Mouse (Mus musculus): Measurements from ENCODE around the gene Ccdc183. TPM values are rescaled to one million over a fixed set of nuclear protein-coding genes. Genes with fewer than 3 reads are reported as not detected.

Gene Ccdc183
- polyA plus RNA-seq (2014; fragmentation: Illumina TruSeq; extraction: RNeasy Lipid Tissue Mini Kit (QIAGEN cat#74804); ENCODE audit: low read depth, low replicate concordance), result not detected

DNA sequence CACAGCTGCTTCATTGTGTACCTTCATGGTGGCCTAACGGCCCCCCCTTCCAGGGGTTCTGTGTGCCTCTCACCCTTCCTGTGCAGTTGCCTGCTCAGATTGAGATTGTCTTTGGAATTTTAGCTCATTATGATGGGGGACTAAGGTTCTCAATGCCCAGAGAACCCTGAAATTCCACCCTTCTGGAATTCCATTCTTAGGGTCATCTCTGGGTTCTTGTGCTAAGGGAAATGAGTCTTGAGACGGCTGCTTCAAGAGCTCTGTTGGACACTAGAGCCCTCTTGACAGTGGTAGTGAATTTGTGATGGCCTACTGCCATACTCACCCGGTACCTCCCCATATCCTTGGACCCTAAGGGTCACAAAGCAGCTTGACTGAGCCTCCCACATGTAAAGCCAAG lies at the start of gene Ccdc183:
Gene Ccdc183, minus strand, starts transcription at position 101 of the 400 bp plus-strand sequence.

DNA sequence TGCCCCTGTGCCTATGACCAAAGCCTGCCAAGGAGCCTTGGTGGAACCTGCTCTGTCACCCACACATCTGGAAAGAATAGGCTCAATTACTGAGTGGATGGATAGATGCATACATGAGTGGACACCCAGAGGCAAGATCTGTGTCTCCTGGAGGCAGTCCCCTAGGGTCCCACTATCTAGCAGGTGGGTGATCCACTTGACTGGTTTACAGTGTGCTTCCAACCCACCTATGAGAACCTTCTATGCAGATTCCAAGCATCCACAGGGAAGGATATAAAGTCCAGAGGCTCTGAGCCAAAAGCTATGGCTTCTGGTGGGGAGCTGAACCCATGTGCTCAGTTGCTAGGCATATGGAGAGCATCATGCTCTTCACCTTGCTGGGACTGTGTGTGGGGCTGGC lies 40.2 kb upstream of the Ccdc183 start, which contains the start of gene Lcn5:
Gene Lcn5, plus strand, starts transcription at position 301 of the 400 bp plus-strand sequence.

DNA sequence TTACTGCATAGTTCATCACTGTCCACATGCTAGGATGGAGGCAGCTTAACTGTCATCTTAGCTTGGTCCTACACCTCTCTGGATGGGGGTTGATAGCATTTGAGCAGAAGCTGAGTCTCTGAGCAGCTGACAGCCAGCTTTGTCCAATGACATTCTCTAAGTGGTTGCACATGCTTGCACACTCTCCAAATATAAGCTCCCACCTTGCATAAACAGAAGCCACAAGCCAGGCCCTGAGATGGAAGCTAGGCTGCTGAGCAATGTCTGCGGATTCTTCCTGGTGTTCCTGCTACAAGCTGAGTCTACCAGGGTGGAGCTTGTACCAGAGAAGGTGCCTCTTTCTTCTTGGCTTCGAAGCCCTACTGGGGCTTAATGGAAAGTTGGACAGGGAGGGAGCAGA lies 35.4 kb upstream of the Ccdc183 start, which contains the start of gene Lcn8:
Gene Lcn8, plus strand, starts transcription at position 219 of the 400 bp plus-strand sequence.

DNA sequence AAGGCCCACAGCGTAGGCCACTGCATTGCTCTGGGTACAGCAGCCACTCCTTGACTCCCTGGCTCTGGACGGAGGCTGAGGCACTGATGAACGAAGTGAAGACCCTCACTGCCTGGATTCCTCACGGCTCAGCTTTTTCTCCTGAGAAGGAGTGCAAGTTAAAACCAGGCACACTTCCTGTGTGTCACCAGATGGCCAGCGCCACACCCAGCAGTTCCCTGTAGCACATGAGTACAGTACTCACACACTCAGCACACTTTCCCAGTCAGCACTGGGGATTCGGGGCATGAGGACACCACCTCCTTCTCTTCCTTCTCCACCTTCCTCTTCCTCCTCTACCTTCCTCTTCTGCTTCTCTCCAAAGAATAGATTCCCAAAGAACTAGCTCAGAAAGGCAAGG lies 10.3 kb upstream of the Ccdc183 start, which contains the start of gene Fcna:
Gene Fcna, minus strand, starts transcription at position 220 of the 400 bp plus-strand sequence.

DNA sequence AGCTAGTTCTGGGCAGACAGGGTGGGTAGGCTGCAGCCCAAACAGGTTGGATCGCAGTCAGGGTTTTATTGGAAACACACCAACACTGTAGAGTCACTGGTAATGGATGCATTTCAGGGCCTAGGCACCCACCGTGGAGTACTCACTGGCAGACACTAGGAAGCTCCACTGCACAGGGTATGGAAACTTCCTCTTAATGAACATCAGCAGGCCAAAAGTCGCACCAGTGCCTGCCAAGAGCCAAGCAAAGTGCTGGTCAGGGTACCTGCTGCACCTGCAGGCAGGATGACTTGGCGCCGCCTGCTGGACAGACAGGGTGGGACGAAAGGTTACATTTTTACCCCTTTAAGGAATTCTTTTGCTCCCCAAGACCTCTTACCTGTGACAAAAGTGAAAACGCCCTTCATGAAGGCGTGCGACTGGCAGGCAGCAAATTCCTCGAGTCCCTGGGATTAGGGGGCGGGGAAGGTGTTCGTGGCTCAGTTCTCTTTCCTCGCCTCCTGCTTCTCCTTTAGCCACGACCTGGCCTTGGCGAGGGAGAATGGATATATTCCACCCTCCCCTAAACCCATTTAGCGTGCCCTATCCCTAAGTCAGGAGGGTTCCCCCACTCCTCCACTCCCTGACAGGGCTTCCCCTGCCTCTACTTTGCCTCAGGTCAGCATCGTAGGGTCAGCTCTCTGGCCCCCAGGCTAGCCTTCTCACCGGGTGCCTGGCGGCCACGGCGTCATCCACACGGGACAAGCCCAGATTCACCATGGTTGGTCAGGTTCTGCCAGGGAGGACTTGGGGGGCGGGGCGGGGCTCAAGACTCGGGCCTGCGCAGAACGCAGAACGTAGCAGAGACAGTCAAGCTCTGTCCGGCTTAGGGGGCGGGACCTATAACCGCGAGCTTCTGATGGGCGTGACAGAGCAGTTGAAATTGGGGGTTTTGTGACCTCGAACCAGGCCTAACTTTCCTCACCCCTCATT lies 4.0 kb upstream of the Ccdc183 start, which contains the start of gene Tmem141:
Gene Tmem141, minus strand, starts transcription at position 777 of the 972 bp plus-strand sequence.

DNA sequence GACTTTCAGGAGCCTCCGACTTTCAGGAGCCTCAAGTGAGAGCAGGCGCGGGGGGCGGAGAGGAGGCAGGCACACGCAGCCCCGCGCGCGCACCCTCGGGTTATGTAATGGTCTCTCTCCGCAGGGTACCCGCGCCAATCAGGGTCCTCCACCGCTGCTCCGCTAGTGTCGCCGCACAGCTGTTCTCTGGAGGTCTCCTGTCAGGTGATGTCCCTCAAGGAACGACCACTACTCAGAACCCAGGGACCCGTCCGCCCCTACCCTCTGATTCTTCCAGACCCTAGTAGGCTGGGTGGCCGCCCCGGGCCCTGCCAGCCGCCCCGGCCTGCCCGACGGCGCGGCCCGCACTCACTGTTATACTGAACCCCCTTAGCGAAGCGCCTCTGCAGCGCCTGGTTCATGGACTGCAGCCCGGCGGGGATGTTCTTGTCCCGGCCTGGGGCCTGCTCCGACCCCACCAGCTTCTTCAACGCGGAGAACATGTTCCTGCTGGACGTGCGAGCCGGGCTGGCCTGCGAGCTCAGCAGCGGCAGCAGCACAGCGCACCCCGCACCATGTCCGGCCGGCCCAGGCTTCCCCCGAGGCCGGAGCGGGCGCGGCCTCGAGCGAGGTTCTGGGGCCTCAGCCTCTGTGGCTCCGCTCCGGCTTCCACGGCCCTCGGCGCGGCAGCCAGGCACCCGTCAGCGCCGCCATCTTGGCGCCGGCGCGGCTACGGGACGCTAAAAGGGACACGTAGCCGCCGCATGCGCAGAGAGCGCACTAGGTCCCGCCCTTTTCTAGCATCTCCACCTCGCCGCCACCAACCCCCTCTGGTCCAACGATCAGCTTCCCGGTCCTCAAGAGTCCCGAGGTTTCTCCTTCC lies 9.5 kb downstream of the Ccdc183 start, which contains the start of gene Rabl6:
Gene Rabl6, minus strand, starts transcription at position 761 of the 862 bp plus-strand sequence.

DNA sequence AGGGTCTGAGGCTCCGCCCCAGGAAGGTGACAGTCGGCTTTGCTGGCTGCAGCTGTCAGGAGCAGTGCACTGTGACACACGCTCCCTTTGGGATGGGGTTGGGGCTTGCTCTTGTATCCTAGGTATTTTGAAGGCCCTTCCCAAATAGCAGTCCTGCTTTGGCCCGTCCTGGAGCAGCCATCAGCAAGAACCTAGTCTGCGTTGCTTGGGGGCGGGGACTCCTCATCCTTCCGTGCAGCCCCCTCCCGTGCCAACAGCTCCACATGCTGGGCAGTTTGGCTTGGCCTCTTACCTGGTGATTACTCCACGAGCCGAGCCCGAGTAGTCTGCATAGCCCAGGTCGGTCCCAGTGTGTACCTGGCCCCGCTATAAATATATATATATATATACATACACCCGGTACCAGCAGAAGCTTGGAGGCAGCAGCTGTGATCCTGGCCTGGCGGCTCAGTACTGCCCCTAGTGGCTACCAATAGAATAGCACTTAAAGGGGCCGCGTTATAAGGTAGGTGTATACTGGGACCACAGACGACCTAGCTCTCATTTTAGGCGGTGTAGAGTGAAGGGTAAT lies 36.1 kb downstream of the Ccdc183 start, which contains the start of gene Ajm1:
Gene Ajm1, minus strand, starts transcription at position 464 of the 571 bp plus-strand sequence.

DNA sequence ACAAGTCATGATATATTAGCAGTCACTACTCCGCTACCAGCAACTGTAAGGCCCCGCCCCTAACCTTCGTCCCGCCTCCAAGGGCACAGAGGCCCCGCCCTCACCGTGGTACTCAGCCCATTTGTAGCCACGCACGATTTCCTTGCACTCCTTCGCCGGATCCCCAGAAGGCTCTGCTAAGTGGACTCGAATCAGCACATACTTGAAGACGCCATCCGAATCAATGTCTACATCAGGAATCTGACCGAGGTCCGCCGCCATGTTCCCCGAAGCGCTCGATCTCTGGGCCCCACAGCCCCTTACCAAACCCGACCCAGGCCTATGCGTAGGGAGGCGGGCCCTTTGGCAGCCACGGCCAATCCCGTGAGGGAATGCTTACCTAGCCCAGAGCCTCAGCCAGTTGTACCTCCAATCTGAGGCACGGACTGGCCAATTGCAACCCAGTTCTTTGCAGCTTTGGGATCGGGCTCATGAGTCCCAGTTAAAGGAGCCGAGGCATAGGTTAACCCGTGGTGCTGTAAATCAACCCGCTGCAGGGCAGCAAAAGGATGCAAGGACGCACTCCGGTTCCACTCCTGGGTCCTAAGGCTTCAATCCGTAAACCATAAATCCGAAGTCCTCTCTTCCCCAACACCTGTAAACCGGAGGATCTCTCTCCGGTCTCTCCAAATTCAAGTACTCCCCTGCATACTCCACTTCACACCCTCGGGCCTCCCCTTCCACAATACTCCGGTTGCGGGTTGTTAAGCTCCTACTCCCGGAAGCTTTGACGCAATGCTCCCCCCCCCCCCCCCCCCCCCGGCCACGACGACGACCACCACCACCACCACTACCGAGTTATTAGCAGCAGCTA lies 42.7 kb downstream of the Ccdc183 start, which contains the start of the genes Mamdc4 and Phpt1:
Gene Mamdc4, minus strand, starts transcription at position 267 of the 853 bp plus-strand sequence.
Gene Phpt1, minus strand, starts transcription at position 646 of the 853 bp plus-strand sequence.

Other genes starting within 250 kb of the Ccdc183 start
- gene Sapcd2, start 245.4 kb downstream of the Ccdc183 start, polyA plus RNA-seq (2014; fragmentation: Illumina TruSeq; extraction: RNeasy Lipid Tissue Mini Kit (QIAGEN cat#74804); ENCODE audit: low read depth, low replicate concordance), result not detected
- gene Entpd2, start 221.8 kb downstream of the Ccdc183 start, polyA plus RNA-seq (2014; fragmentation: Illumina TruSeq; extraction: RNeasy Lipid Tissue Mini Kit (QIAGEN cat#74804); ENCODE audit: low read depth, low replicate concordance), result 1.6 TPM
- 16.0 TPM for gene Npdc1, start 218.3 kb downstream of the Ccdc183 start, polyA plus RNA-seq (2014; fragmentation: Illumina TruSeq; extraction: RNeasy Lipid Tissue Mini Kit (QIAGEN cat#74804); ENCODE audit: low read depth, low replicate concordance)
- gene Fut7, start 194.4 kb downstream of the Ccdc183 start, polyA plus RNA-seq (2014; fragmentation: Illumina TruSeq; extraction: RNeasy Lipid Tissue Mini Kit (QIAGEN cat#74804); ENCODE audit: low read depth, low replicate concordance), result not detected
- gene Abca2, start 189.0 kb downstream of the Ccdc183 start, polyA plus RNA-seq (2014; fragmentation: Illumina TruSeq; extraction: RNeasy Lipid Tissue Mini Kit (QIAGEN cat#74804); ENCODE audit: low read depth, low replicate concordance), result 1.9 TPM
- gene Clic3, start 160.8 kb downstream of the Ccdc183 start, polyA plus RNA-seq (2014; fragmentation: Illumina TruSeq; extraction: RNeasy Lipid Tissue Mini Kit (QIAGEN cat#74804); ENCODE audit: low read depth, low replicate concordance), result not detected
- gene Paxx, start 156.6 kb downstream of the Ccdc183 start, polyA plus RNA-seq (2014; fragmentation: Illumina TruSeq; extraction: RNeasy Lipid Tissue Mini Kit (QIAGEN cat#74804); ENCODE audit: low read depth, low replicate concordance), result 1.5 TPM
- gene Ptgds, start 147.6 kb downstream of the Ccdc183 start, polyA plus RNA-seq (2014; fragmentation: Illumina TruSeq; extraction: RNeasy Lipid Tissue Mini Kit (QIAGEN cat#74804); ENCODE audit: low read depth, low replicate concordance), result not detected
- not detected for gene Lcn12, start 123.8 kb downstream of the Ccdc183 start, polyA plus RNA-seq (2014; fragmentation: Illumina TruSeq; extraction: RNeasy Lipid Tissue Mini Kit (QIAGEN cat#74804); ENCODE audit: low read depth, low replicate concordance)
- 1.3 TPM for gene Fbxw5, start 116.9 kb downstream of the Ccdc183 start, polyA plus RNA-seq (2014; fragmentation: Illumina TruSeq; extraction: RNeasy Lipid Tissue Mini Kit (QIAGEN cat#74804); ENCODE audit: low read depth, low replicate concordance)
- gene C8g, start 116.0 kb downstream of the Ccdc183 start, polyA plus RNA-seq (2014; fragmentation: Illumina TruSeq; extraction: RNeasy Lipid Tissue Mini Kit (QIAGEN cat#74804); ENCODE audit: low read depth, low replicate concordance), result not detected
- 1.6 TPM for gene Traf2, start 70.7 kb downstream of the Ccdc183 start, polyA plus RNA-seq (2014; fragmentation: Illumina TruSeq; extraction: RNeasy Lipid Tissue Mini Kit (QIAGEN cat#74804); ENCODE audit: low read depth, low replicate concordance)
- 3.3 TPM for gene Edf1, start 59.8 kb downstream of the Ccdc183 start, polyA plus RNA-seq (2014; fragmentation: Illumina TruSeq; extraction: RNeasy Lipid Tissue Mini Kit (QIAGEN cat#74804); ENCODE audit: low read depth, low replicate concordance)
- 1.6 TPM for gene Mamdc4, start 42.8 kb downstream of the Ccdc183 start, polyA plus RNA-seq (2014; fragmentation: Illumina TruSeq; extraction: RNeasy Lipid Tissue Mini Kit (QIAGEN cat#74804); ENCODE audit: low read depth, low replicate concordance)
- gene Phpt1, start 42.5 kb downstream of the Ccdc183 start, polyA plus RNA-seq (2014; fragmentation: Illumina TruSeq; extraction: RNeasy Lipid Tissue Mini Kit (QIAGEN cat#74804); ENCODE audit: low read depth, low replicate concordance), result not detected
- gene Ajm1, start 35.9 kb downstream of the Ccdc183 start, polyA plus RNA-seq (2014; fragmentation: Illumina TruSeq; extraction: RNeasy Lipid Tissue Mini Kit (QIAGEN cat#74804); ENCODE audit: low read depth, low replicate concordance), result not detected
- gene Rabl6, start 9.2 kb downstream of the Ccdc183 start, polyA plus RNA-seq (2014; fragmentation: Illumina TruSeq; extraction: RNeasy Lipid Tissue Mini Kit (QIAGEN cat#74804); ENCODE audit: low read depth, low replicate concordance), result 68.8 TPM
- 6.4 TPM for gene Tmem141, start 4.3 kb upstream of the Ccdc183 start, polyA plus RNA-seq (2014; fragmentation: Illumina TruSeq; extraction: RNeasy Lipid Tissue Mini Kit (QIAGEN cat#74804); ENCODE audit: low read depth, low replicate concordance)
- 1.3 TPM for gene Fcna, start 10.4 kb upstream of the Ccdc183 start, polyA plus RNA-seq (2014; fragmentation: Illumina TruSeq; extraction: RNeasy Lipid Tissue Mini Kit (QIAGEN cat#74804); ENCODE audit: low read depth, low replicate concordance)
- not detected for gene Lcn8, start 35.4 kb upstream of the Ccdc183 start, polyA plus RNA-seq (2014; fragmentation: Illumina TruSeq; extraction: RNeasy Lipid Tissue Mini Kit (QIAGEN cat#74804); ENCODE audit: low read depth, low replicate concordance)
- gene Lcn5, start 40.3 kb upstream of the Ccdc183 start, polyA plus RNA-seq (2014; fragmentation: Illumina TruSeq; extraction: RNeasy Lipid Tissue Mini Kit (QIAGEN cat#74804); ENCODE audit: low read depth, low replicate concordance), result 1.3 TPM
- gene Lcn6, start 59.1 kb upstream of the Ccdc183 start, polyA plus RNA-seq (2014; fragmentation: Illumina TruSeq; extraction: RNeasy Lipid Tissue Mini Kit (QIAGEN cat#74804); ENCODE audit: low read depth, low replicate concordance), result not detected
- not detected for gene Lcn10, start 65.0 kb upstream of the Ccdc183 start, polyA plus RNA-seq (2014; fragmentation: Illumina TruSeq; extraction: RNeasy Lipid Tissue Mini Kit (QIAGEN cat#74804); ENCODE audit: low read depth, low replicate concordance)
- gene Obp2a, start 82.4 kb upstream of the Ccdc183 start, polyA plus RNA-seq (2014; fragmentation: Illumina TruSeq; extraction: RNeasy Lipid Tissue Mini Kit (QIAGEN cat#74804); ENCODE audit: low read depth, low replicate concordance), result 3.4 TPM
- gene Bmyc, start 89.1 kb upstream of the Ccdc183 start, polyA plus RNA-seq (2014; fragmentation: Illumina TruSeq; extraction: RNeasy Lipid Tissue Mini Kit (QIAGEN cat#74804); ENCODE audit: low read depth, low replicate concordance), result 15.5 TPM
- gene Obp2b, start 119.3 kb upstream of the Ccdc183 start, polyA plus RNA-seq (2014; fragmentation: Illumina TruSeq; extraction: RNeasy Lipid Tissue Mini Kit (QIAGEN cat#74804); ENCODE audit: low read depth, low replicate concordance), result not detected
- gene Lcn3, start 147.9 kb upstream of the Ccdc183 start, polyA plus RNA-seq (2014; fragmentation: Illumina TruSeq; extraction: RNeasy Lipid Tissue Mini Kit (QIAGEN cat#74804); ENCODE audit: low read depth, low replicate concordance), result not detected
- not detected for gene Lcn11, start 159.3 kb upstream of the Ccdc183 start, polyA plus RNA-seq (2014; fragmentation: Illumina TruSeq; extraction: RNeasy Lipid Tissue Mini Kit (QIAGEN cat#74804); ENCODE audit: low read depth, low replicate concordance)
- gene Gm13539, start 164.6 kb upstream of the Ccdc183 start, polyA plus RNA-seq (2014; fragmentation: Illumina TruSeq; extraction: RNeasy Lipid Tissue Mini Kit (QIAGEN cat#74804); ENCODE audit: low read depth, low replicate concordance), result not detected
- not detected for gene Glt6d1, start 198.2 kb upstream of the Ccdc183 start, polyA plus RNA-seq (2014; fragmentation: Illumina TruSeq; extraction: RNeasy Lipid Tissue Mini Kit (QIAGEN cat#74804); ENCODE audit: low read depth, low replicate concordance)
- not detected for gene Lcn9, start 205.5 kb upstream of the Ccdc183 start, polyA plus RNA-seq (2014; fragmentation: Illumina TruSeq; extraction: RNeasy Lipid Tissue Mini Kit (QIAGEN cat#74804); ENCODE audit: low read depth, low replicate concordance)
- gene Sohlh1, start 229.6 kb upstream of the Ccdc183 start, polyA plus RNA-seq (2014; fragmentation: Illumina TruSeq; extraction: RNeasy Lipid Tissue Mini Kit (QIAGEN cat#74804); ENCODE audit: low read depth, low replicate concordance), result not detected
- gene Kcnt1, start 246.1 kb upstream of the Ccdc183 start, polyA plus RNA-seq (2014; fragmentation: Illumina TruSeq; extraction: RNeasy Lipid Tissue Mini Kit (QIAGEN cat#74804); ENCODE audit: low read depth, low replicate concordance), result 0.41 TPM

All from adrenal gland, adult 10 weeks (tissue).